Mouse (Mus musculus) E14TG2a.4 (cell line): ENCODE results near the gene Tnfaip2.

Source experiments
- CTCF ChIP-seq: conservative IDR thresholded peaks from 2 replicates; pipeline ENCODE4 v1.5.1; 2014; ENCODE audit warnings: low read length
- NANOG ChIP-seq: IDR thresholded peaks from 2 replicates; pipeline ENCODE4 v1.6.1; 2014; ENCODE audit warnings: borderline replicate concordance, low read length, mixed read lengths

GRCm38 (mm10) chr12:111416921-111417779 lies 25.1 kb upstream of the Tnfaip2 start, which contains the start of gene Exoc3l4:
- TF ChIP-seq CTCF: no peak
- TF ChIP-seq NANOG: no peak
